Mouse (Mus musculus): ENCODE measurements around the gene Cdr1. TPM values are rescaled to one million over a fixed set of nuclear protein-coding genes. Genes with fewer than 3 reads are reported as not detected.

The Cdr1 gene
- not detected for polyA plus RNA-seq (2014; fragmentation: Illumina TruSeq; extraction: RNeasy Lipid Tissue Mini Kit (QIAGEN cat#74804); ENCODE audit: low read depth, low replicate concordance)

DNA sequence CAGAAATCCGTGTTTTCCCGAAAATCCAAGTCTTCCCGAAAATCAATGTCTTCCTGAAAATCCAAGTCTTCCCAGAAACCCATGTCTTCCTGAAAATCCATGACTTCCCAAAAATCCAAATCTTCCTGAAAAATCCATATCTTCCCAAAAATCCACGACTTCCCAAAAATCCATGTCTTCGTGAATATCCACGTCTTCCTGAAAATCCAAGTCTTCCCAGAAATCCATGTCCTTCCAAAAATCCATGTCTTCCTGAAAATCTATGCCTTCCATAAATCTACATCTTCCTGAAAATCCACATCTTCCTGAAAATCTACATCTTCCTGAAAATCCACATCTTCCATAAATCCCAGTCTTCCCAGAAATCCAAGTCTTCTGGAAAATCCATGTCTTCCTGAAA is at the start of gene Cdr1:
Cdr1 (minus strand) TSS at position 101 of the 400 bp plus-strand sequence.

Measured in kidney, adult 10 weeks (tissue).